ENCODE assay signal across 11 mouse cellular contexts in the genomic region with DNA sequence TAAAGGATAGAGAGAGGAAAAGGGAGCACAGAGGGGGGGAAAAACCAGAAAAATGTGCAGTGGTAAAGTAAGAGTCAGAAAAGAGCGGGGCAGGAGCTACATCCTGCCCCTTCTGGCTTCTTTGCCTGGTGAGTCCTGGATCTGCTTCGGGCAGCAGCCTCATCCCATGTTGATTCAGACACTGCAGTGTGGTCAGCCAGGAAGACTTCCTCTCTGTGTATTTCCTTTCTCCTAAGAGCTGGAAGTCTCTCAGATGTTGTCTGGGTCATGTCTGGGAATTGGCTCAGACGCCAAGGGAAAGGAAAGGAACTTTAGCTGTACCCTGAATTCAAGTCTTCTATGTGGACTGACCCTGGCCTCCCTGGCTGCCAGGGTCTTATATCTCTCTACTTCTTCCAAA.
DNase-seq lines count a peak whose midpoint lies in the region.
"Had no signal": no experiment of that assay in that cellular context is flagged by ENCODE, and none has a peak within 500 bp of the region (broad histone marks: within the 10 kb centered on the region; RNA-seq: fewer than 3 reads in every experiment).

No protein-coding gene starts in this region.

- peak; percentile 11 for DNase-seq in gastrocnemius, postnatal 25 days
- DNase-seq in gastrocnemius, postnatal 36 days, result no peak
- DNase-seq in heart, adult 9 months (ENCODE audit: low spot score in 2 of 2), result peak; percentile 12 to 30
- no peak for DNase-seq in heart, postnatal 10 days
- peak; percentile 31 for DNase-seq in kidney, postnatal 10 days
- no peak for DNase-seq in kidney, adult 8-10 months
- DNase-seq: adrenal gland, postnatal 14 days; cerebellum, adult 11-12 months; cerebellum, adult 9-10 months; cerebellum, postnatal 25 days; kidney, adult 18-20 months had no signal

- intact Hi-C loops in gastrocnemius, postnatal 36 days (cut with DNase I), result no loop called here
- intact Hi-C loops in heart, postnatal 10 days (cut with DNase I), result no loop called here

Comparison
In these comparisons a context has a peak if more than half of its experiments do, and no peak if none do; other contexts are left out.
1. DNase-seq: peak in gastrocnemius, postnatal 25 days (single experiment), heart, adult 9 months (2 of 2) and kidney, postnatal 10 days (single experiment); none in gastrocnemius, postnatal 36 days (0 of 2), heart, postnatal 10 days (0 of 2) and kidney, adult 8-10 months (0 of 2).